Mouse (Mus musculus) thymus, adult 18-20 months (tissue): ENCODE measurements around the gene Pgp.

Experiments
- DNase-seq, 2 experiments: peaks; one replicate each; pipeline ENCODE4 v3.0.0; 2022; ENCODE audit warnings: mixed read lengths in 2 of 2

Gene Pgp

DNA sequence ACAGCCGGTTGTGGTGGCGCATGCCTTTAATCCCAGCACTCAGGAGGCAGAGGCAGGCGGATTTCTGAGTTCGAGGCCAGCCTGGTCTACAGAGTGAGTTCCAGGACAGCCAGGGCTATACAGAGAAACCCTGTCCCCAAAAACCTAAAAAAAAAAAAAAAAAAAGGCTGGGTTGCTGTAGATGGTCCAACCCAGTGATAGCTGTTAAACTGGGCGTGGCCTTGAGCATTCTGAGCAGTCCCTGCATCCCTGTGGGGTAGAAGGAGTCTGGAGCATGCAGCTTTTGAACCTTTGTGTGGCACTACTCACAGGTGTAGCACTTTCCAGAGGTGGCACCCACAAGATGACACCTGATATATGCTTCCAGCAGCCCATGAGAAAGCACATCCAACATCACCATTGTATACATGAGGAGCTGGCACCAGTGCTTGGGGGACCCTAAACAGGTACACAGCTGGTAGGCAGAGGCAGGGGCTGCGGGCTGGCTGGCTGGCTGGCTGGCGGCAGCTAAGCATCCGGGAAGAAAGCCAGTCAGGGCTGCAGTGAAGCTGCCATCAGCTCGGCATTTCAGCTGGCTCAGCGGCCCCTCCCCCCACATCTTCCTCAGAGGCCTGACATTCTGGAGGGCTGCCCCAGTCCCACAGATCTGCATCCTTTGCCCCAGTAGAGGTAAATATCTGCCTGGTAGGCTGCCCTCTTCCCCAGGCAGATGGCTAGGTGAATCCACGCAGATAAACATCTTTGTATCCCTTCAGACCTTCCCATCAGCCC, 15.1 kb downstream of the Pgp start:
- no peak for DNase-seq

GRCm38 (mm10) chr17:24488186-24488661, 18.0 kb downstream of the Pgp start, which contains the start of gene Caskin1:
Caskin1 (plus strand) TSS chr17:24488601.
- no peak for DNase-seq

GRCm38 (mm10) chr17:24488662-24489264, 18.6 kb downstream of the Pgp start:
- DNase-seq: no peak

DNA sequence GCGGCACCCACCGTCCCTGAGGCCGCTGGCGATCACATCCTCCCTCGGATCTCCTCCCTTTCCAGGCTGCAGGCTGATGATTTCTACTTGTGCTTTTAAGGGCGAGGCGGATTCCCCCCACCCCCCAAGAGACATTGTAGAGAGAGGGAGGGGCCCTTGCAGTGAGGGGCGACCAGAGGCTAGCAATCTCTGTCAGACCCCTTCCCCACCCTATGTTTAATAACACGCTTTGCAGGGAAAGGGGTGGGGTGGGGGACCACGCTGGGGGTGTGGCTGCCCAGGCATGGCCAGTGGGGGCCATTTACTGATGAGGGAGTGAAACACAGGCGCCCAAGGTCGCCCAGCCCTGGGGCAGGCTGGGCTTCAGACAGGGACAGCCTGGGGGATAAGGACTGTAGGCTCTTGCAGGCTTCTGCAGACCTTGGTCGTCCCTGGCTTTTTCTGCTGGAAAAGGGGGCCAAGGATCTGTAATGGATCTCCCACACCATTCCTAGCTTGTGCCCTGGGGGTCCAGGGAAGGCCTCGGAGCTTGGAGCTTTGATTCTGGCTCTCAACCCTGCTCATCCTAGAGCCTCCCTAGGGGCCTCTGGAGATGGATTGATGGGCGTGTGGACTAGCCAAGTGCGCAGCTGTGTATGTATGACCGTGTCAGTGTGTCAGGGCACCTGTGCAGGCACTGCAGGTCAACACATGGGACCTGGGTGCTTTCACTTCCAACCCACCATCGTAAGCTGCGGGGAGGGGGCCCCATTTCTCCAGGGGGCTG, 19.3 kb downstream of the Pgp start:
- no peak for DNase-seq

DNA sequence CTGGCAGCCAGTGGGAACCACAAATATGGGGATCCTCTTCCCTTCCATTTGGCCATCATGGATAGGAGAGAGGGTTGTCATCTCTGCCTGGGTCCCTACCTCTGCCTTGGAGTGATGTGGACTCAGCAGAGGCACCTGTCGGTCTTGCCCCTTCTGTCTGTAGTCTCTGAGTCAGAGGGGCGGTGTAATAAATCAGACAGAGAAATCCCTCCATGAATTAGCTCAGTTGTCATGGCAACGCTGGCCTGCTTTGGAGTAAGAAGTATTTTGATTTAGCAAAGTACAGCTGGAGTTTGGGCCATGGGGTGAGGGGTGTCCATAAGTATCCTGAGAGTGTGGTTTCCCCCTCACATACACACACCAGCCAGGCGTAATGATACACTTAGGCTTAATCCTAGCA, 20.2 kb downstream of the Pgp start:
- no peak for DNase-seq

DNA sequence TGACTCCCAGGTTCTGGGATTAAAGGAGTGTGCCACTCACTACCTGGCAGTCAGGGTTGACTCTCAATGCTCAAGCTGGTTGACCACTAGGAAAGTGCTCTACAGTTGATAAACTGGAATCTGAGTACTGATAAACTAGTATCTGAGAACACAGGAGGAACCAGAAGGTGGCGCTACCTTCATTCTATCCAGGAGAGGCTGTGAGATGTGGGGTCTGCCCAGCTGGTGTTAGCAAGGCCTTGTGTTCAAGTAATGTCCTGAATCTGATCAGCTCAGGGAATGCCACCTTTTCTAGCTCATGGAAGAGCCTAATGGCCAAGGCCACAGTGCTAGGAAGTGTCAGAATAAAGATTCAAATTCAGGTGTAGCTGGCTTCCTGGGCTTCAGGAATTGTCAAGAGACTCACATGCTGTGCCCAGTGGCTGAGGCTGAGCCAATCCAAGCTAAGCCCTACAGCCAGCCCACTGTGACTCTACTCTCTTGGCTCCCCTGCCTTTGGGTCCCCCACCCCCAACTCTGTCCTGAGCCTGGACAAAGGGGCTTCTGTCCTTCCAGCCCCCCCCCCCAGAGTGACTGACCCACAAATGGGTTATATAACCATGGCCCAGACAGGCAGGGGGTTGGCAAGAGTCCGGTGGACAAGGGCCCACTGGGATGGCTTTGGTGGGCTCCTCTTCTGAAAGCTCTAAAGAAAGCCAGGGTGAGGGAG, 24.6 kb downstream of the Pgp start:
- DNase-seq: no peak

DNA sequence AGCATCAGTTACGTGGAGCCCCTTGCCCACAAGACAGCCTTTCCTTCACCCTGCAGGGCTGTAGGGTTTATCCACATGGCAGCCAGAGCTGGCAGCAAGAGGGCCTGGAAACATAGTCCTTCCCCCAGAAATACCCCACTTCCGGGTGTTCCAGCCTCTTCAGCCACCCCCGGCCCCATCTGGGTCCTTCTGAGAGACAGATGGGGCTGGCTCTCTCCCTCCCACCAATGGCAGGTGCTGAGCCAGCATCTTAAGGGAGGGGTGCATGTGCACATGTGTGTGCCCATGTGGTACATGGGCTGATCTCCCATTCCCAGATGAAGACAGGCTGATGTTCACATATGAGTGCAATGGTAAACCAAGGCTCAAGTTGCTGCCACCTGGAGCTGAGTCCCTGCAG, 25.3 kb downstream of the Pgp start:
- DNase-seq: no peak

DNA sequence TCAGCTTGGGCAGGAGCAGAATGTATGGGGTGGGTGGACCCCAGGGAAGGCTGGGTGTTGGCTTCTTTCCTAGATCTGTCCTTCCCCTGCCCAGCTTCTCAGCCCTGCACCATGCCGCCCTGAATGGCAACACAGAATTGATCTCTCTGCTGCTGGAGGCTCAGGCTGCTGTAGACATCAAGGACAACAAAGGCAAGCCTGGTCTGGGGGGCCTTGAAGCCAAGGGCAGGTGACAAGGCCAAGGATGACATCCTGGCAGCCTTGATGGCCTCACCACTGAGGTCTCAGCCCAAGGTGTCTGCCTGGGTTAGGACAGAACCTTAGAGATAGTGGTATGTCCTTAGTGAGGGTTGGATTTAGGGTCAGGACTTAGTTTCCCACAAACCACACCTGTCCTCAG, 25.8 kb downstream of the Pgp start:
- DNase-seq: no peak

DNA sequence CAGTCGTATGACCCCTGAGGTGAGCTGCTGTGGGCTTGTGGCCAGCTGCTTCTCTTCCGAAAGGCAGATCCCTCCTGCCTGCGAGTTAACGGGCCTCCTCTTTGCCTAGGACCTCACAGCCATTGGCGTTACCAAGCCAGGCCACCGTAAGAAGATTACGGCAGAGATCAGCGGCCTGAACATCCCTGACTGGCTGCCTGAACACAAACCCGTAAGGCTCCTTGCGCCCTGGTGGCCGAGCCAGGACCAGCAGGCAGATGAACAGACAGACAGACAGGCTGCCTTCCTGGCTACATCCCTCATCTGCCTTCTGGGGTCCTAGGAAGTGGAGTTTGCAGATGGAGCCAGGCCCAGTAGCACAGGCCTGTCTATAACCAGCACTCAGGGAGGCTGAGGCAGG, 32.0 kb downstream of the Pgp start:
- DNase-seq: no peak

- DNase-seq: no peak
Measured at GRCm38 (mm10) chr17:24504085-24504484, 33.9 kb downstream of the Pgp start.

DNA sequence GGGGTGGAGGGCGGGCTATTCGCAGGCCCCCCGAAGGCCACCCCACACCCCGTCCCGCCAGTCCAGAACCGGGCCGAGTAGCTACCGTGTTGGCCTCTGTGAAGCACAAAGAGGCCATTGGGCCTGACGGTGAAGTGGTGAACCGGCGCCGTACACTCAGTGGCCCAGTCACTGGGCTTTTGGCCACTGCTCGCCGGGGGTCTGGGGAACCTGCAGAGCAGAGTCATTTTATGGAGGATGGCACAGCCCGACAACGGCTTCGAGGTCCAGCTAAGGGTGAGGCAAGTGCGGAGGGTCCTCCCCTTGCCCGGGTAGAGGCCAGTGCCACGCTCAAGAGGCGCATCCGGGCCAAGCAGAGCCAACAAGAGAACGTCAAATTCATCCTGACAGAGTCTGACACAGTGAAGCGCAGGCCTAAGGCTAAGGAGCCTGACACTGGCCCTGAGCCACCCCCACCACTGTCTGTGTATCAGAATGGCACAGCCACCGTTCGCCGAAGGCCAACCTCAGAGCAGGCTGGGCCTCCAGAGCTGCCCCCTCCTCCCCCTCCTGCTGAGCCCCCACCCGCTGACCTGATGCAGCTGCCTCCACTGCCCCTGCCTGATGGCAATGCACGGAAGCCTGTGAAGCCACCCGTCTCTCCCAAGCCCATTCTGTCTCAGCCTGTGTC, 35.2 kb downstream of the Pgp start:
- DNase-seq: no peak

GRCm38 (mm10) chr17:24506332-24507070, 36.3 kb downstream of the Pgp start:
- DNase-seq: no peak

DNA sequence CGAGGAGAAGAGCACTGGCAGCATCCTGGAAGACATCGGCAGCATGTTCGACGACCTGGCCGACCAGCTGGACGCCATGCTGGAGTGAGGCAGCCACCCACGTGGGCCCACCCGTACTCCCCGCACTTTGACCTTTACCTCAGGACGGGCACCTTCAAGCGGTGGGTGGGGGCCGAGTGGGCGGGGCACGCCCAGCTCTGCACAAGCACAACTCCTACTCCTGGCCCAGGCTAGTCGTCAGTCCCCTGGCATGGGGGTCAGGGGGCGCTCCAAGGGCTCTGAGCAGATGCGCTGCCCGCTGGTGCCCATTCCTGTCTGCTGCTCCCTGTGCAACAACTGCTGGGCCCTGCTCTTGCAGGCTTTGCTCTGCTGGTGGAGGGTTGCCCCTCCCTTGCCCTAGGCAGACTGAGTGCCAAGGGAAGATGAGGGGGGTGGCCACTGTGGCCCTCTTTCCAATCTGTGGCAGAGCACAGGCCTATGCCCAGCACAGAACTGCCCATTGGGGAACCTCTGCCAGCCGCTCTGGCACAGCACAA, 37.0 kb downstream of the Pgp start:
- DNase-seq: no peak

DNA sequence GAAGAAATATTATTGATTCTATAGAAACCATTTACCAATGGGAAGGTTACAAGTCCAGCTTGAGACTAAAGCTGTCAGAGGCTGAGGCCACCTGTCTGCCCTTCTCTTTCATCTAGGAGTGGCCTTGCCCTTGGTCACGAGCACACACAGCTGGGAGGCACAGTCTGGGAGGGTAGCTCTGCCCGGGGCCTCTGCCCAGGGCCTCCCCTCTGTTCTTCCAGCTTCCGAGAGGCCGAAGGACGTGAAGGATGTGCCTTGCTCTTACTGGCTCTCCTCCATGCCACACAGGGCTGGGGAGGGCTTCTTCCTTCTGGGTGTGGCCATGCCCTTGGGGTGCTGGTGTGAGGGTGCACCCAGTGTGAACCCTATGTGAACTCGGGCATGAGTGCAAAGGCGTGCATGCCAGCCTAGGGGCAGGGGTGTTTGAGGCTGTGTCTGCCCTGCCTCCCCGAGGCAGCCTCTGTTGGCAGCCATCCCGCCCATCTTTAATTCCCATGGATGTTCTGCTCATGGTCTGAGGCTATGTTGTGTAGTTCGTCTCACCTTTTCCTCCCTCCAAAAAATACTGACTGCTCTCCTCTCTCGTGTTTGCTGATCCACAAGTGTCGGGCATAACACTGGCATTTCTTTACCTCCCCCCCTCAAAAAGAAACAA, 37.7 kb downstream of the Pgp start:
- DNase-seq: no peak

GRCm38 (mm10) chr17:24513609-24514008, 43.4 kb downstream of the Pgp start:
- DNase-seq: no peak

DNA sequence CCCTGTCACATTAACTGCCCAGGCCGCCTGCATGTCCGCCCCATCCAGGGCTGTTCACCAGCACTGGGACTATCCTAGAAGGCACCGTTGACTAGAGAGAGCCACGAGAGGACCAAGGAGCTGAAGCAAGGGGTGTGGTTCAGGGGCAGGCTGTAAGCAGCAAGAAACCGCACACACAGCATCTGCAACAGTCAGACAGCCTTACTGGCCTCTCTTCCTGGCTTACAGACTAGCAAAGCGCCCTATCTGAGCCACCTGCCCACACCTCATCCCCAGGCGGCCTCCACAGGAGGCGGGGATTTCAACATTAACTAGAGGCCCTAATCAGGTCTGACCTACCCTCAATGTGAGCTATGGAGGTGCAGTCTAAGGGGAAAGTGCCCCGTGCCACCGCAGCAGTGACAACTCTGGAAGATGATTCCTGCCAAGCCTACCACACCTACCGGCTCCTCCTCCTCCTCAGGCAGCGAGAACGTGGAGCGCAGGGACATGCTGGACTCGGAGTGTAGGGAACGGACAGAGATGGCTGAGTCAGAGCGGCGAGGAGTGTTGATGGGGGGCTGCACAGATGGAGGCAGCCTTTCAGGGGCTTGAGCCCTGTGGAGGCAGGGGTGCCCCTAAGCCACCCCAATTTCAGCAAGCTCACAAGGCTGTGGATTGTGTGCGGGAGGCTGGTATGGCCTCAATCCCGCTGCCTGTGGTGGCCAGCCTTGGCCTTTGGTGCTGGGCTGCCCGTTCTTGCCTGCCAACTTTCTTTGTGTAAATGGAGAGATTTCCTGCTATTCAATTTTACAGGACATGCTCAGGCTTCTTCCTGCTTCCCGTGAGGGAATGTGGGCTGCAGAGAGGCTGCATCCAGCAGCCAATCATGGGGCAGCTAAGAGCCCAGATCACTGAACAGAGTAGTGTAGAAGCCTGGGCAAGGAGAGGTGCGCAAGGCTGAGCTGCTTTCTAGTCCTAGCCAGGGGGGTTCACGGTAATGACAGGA, 44.4 kb downstream of the Pgp start:
- DNase-seq: no peak

DNA sequence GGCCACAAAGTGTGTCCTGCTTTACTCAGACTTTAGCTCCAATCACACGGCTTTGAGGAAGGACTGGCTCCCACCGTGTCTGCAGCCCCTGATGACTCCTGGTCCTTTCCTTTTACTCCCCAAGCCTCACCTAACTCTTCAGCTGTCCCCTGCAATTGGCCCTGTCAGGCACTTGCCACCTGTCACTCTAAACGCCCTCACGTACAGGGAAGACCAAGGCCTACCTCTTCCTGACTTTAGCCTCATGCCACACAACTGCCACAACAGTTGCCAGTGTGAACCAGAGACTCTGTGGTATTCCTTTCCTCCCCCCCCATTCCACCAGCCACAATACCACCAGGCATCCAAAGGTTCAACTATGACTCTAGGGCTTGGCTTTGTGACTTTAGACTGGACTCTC, 50.3 kb downstream of the Pgp start:
- no peak for DNase-seq
